Mouse (Mus musculus) liver, embryonic 15.5 days (tissue): ENCODE data around the gene Adgre5. TPM values are rescaled to one million over a fixed set of nuclear protein-coding genes. Genes with fewer than 3 reads are reported as not detected.
A peak's percentile ranks its signal among the peaks of the same experiment; 100 is the strongest.

Experiments used
- ATAC-seq: fragments of 200-750 bp; cut with Nextera tagmentation; 2 replicates; pipeline ENCODE4 v1.8.0; 2017; ENCODE audit warnings: moderate number of reproducible peaks, mild to moderate bottlenecking, moderate library complexity; ENCODE audit not compliant: insufficient read depth
- H3K27ac ChIP-seq: fragments of 300-500 bp; sonication (generic); replicated peaks from 2 replicates; pipeline ENCODE4 v1.5.1; 2015; ENCODE audit warnings: mild to moderate bottlenecking, inconsistent platforms
- H3K27me3 ChIP-seq: fragments of 300-500 bp; sonication (generic); 2 replicates; pipeline ENCODE4 v1.6.1; 2015; ENCODE audit warnings: mild to moderate bottlenecking, inconsistent platforms
- H3K36me3 ChIP-seq: fragments of 300-500 bp; sonication (generic); replicated peaks from 2 replicates; pipeline ENCODE4 v1.6.1; 2015; ENCODE audit warnings: moderate library complexity, mild to moderate bottlenecking, inconsistent platforms
- H3K4me1 ChIP-seq: fragments of 300-500 bp; sonication (generic); replicated peaks from 2 replicates; pipeline ENCODE4 v1.6.1; 2015; ENCODE audit warnings: inconsistent platforms
- H3K4me2 ChIP-seq: fragments of 300-500 bp; sonication (generic); 2 replicates; pipeline ENCODE4 v1.6.1; 2015; ENCODE audit warnings: moderate library complexity, mild to moderate bottlenecking, inconsistent platforms
- H3K4me3 ChIP-seq: fragments of 300-500 bp; sonication (generic); replicated peaks from 2 replicates; pipeline ENCODE4 v1.5.1; 2015; ENCODE audit warnings: mild to moderate bottlenecking, inconsistent platforms
- H3K9ac ChIP-seq: fragments of 300-500 bp; sonication (generic); 2 replicates; pipeline ENCODE4 v1.6.1; 2015; ENCODE audit warnings: moderate library complexity, mild to moderate bottlenecking, inconsistent platforms
- H3K9me3 ChIP-seq: fragments of 300-500 bp; sonication (generic); replicated peaks from 2 replicates; pipeline ENCODE4 v1.6.1; 2016; ENCODE audit warnings: inconsistent platforms
- WGBS: fragments of 180-500 bp; shearing (Covaris S2); methylation state at CpG from one replicate; pipeline ENCODE4 v1.1.7; 2015; ENCODE audit warnings: mixed read lengths; ENCODE audit not compliant: insufficient replicate concordance; 5-methylcytosine and 5-hydroxymethylcytosine counted together
- microRNA-seq: library from miRNA; unstranded; fragments of <30 nt; microRNA quantifications from one replicate; pipeline ENCODE4, GENCODE M21; 2016
- polyA plus RNA-seq: library from polyadenylated mRNA; unstranded; fragments of >200 nt; fragmentation: Nextera tagmentation; extraction: Ambion mirVana; gene quantifications from 2 replicates; pipeline ENCODE4 v1.2.1, GENCODE M21; 2015

Gene Adgre5
- polyA plus RNA-seq, 1 experiment from 2014 or later, result 13.4 TPM

- ATAC-seq, result 0 out of 2 replicates have a peak, but pooled peaks have one; percentile 17
- H3K36me3 ChIP-seq, result peaks cover 70% of the 10 kb centered on the region
Observed at GRCm38 (mm10) chr8:83681099-83681498, 60.0 kb downstream of the Adgre5 start.

GRCm38 (mm10) chr8:83680603-83681002 is 60.5 kb downstream of the Adgre5 start:
- Histone ChIP-seq H3K27me3 (no peaks in the 10 kb centered on the region), H3K4me3 (no peak overlapping the region), H3K9ac (no peak overlapping the region), H3K4me2 (no peak overlapping the region), H3K4me1 (peaks cover 10% of the 10 kb centered on the region; the same call in 1 of the 2 replicates), H3K9me3 (no peaks in the 10 kb centered on the region), H3K36me3 (peaks cover 65% of the 10 kb centered on the region), H3K27ac (no peak overlapping the region)
- ATAC-seq, result no peak
- 70% methylated on average over 5 of the region's 5 CpGs for WGBS

More at GRCm38 (mm10) chr8:83681099-83681498, 60.0 kb downstream of the Adgre5 start:
- 60% methylated on average over 6 of the region's 6 CpGs for WGBS
- Histone ChIP-seq H3K4me1 (peaks cover 10% of the 10 kb centered on the region; the same call in 1 of the 2 replicates), H3K27me3 (no peaks in the 10 kb centered on the region), H3K4me2 (no peak overlapping the region), H3K27ac (no peak overlapping the region), H3K9me3 (no peaks in the 10 kb centered on the region), H3K4me3 (no peak overlapping the region), H3K9ac (no peak overlapping the region)

GRCm38 (mm10) chr8:83679866-83680265 is 61.3 kb downstream of the Adgre5 start:
- no peak overlapping the region for H3K4me3 ChIP-seq
- H3K9ac ChIP-seq, result no peak overlapping the region
- H3K36me3 ChIP-seq, result peaks cover 58% of the 10 kb centered on the region
- ATAC-seq, result no peak
- no peak overlapping the region for H3K27ac ChIP-seq
- H3K27me3 ChIP-seq, result no peaks in the 10 kb centered on the region
- no peak overlapping the region for H3K4me2 ChIP-seq
- no peaks in the 10 kb centered on the region for H3K9me3 ChIP-seq
- 80% methylated on average over 12 of the region's 12 CpGs for WGBS
- H3K4me1 ChIP-seq, result peaks cover 10% of the 10 kb centered on the region; the same call in 1 of the 2 replicates

GRCm38 (mm10) chr8:83674497-83674896 is 66.6 kb downstream of the Adgre5 start:
- WGBS, result 80% methylated on average over 5 of the region's 5 CpGs
- Histone ChIP-seq H3K36me3 (peaks cover 65% of the 10 kb centered on the region), H3K4me3 (no peak overlapping the region), H3K4me2 (no peak overlapping the region), H3K9ac (no peak overlapping the region), H3K4me1 (no peaks in the 10 kb centered on the region), H3K27me3 (no peaks in the 10 kb centered on the region), H3K27ac (no peak overlapping the region), H3K9me3 (no peaks in the 10 kb centered on the region)
- ATAC-seq, result no peak

Small RNA genes within 50 kb of the gene (microRNA-seq; reads per million reads assigned to microRNA genes)
- gene Mir1668, result not detected

Other genes with a start within 250 kb of the Adgre5 start
- gene Olfr370, start 205.5 kb downstream of the Adgre5 start, polyA plus RNA-seq, result not detected in 2 replicates
- 231 and 237 TPM in 2 replicates for gene Ndufb7, start 174.7 kb downstream of the Adgre5 start, polyA plus RNA-seq
- 329 and 344 TPM in 2 replicates for gene Tecr, start 133.4 kb downstream of the Adgre5 start, polyA plus RNA-seq
- 52.7 and 56.0 TPM in 2 replicates for gene Dnajb1, start 133.1 kb downstream of the Adgre5 start, polyA plus RNA-seq
- gene Gipc1, start 88.6 kb downstream of the Adgre5 start, polyA plus RNA-seq, result 49.8 and 50.8 TPM in 2 replicates
- 0.36 and 0.48 TPM in 2 replicates for gene Ptger1, start 74.6 kb downstream of the Adgre5 start, polyA plus RNA-seq
- gene Pkn1, start 42.1 kb downstream of the Adgre5 start, polyA plus RNA-seq, result 11.3 and 12.8 TPM in 2 replicates
- 184 and 189 TPM in 2 replicates for gene Ddx39, start 26.1 kb downstream of the Adgre5 start, polyA plus RNA-seq
- gene Adgrl1, start 158.8 kb upstream of the Adgre5 start, polyA plus RNA-seq, result 1.1 and 1.6 TPM in 2 replicates
- gene Gm10644, start 213.9 kb upstream of the Adgre5 start, polyA plus RNA-seq, result 0.39 and 0.47 TPM in 2 replicates
- 116 and 118 TPM in 2 replicates for gene Asf1b, start 214.2 kb upstream of the Adgre5 start, polyA plus RNA-seq
- gene Prkaca, start 231.7 kb upstream of the Adgre5 start, polyA plus RNA-seq, result 51.2 and 51.5 TPM in 2 replicates